30 mouse cellular contexts compared by ENCODE assay signal in the genomic region with DNA sequence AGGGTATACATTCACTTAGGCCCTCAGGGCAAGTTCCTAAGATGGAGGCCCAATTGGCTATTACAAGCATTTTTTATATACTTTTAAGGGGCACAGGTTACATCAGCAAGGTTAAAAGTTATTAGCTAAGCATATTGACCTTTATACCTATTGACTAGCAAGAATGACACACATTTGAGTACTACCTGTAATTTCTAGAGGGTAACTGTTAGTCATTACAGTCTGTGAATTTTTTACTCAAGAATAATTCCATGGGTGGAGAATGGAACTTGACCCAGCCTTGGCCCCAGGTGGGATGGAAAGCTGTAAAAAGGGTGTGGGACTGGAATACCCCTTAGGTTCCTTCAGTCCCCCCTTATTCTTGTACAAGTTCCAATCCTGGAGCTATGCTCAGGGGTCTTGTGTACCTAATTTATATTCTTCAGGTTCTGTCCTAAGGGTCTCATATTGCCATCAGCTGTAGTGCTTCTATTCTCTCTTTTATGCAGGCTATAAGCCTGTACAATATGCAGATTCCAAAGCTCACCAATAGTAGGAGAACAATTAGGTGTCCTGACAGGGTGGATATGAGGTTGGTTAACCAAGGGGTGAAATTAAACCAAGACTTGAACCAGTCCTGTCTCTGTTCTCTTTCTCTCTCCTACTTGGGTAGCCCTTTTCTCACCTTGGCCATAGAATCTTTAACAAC. TPM values are rescaled to one million over a fixed set of nuclear protein-coding genes. Genes with fewer than 3 reads are reported as not detected.
"Had no signal": no experiment of that assay in that cellular context is flagged by ENCODE, and none has a peak within 500 bp of the region (broad histone marks: within the 10 kb centered on the region; RNA-seq: fewer than 3 reads in every experiment).

No protein-coding gene starts in this region.

- H3K4me1 ChIP-seq: limb, embryonic 10.5 days; limb, embryonic 13.5 days; liver, embryonic 12.5 days; liver, embryonic 15.5 days; midbrain, embryonic 15.5 days; neural tube, embryonic 12.5 days; neural tube, embryonic 15.5 days had no signal

- ATAC-seq: liver, embryonic 12.5 days; midbrain, embryonic 15.5 days had no signal

- H3K9ac ChIP-seq: limb, embryonic 13.5 days; liver, embryonic 12.5 days; liver, embryonic 15.5 days; midbrain, embryonic 15.5 days; neural tube, embryonic 12.5 days; neural tube, embryonic 15.5 days had no signal

- H3K9me3 ChIP-seq: limb, embryonic 10.5 days; limb, embryonic 13.5 days; liver, embryonic 12.5 days; liver, embryonic 15.5 days; midbrain, embryonic 15.5 days; neural tube, embryonic 12.5 days; neural tube, embryonic 15.5 days had no signal

- H3K4me3 ChIP-seq: layer of hippocampus, adult 2 months; limb, embryonic 10.5 days; limb, embryonic 13.5 days; liver, embryonic 12.5 days; liver, embryonic 15.5 days; midbrain, embryonic 15.5 days; neural tube, embryonic 12.5 days; neural tube, embryonic 15.5 days had no signal

- H3K4me2 ChIP-seq: limb, embryonic 13.5 days; liver, embryonic 12.5 days; liver, embryonic 15.5 days; midbrain, embryonic 11.5 days; midbrain, embryonic 15.5 days; neural tube, embryonic 12.5 days; neural tube, embryonic 15.5 days had no signal

- H3K27ac ChIP-seq: kidney, postnatal 0 days; layer of hippocampus, adult 2 months; limb, embryonic 10.5 days; limb, embryonic 13.5 days; liver, embryonic 12.5 days; liver, embryonic 15.5 days; midbrain, embryonic 15.5 days; neural tube, embryonic 12.5 days; neural tube, embryonic 15.5 days; stomach, postnatal 0 days had no signal

- H3K36me3 ChIP-seq: limb, embryonic 10.5 days; limb, embryonic 13.5 days; liver, embryonic 12.5 days; liver, embryonic 15.5 days; midbrain, embryonic 15.5 days; neural tube, embryonic 12.5 days; neural tube, embryonic 15.5 days had no signal

- H3K27me3 ChIP-seq: limb, embryonic 13.5 days; liver, embryonic 12.5 days; liver, embryonic 15.5 days; midbrain, embryonic 15.5 days; neural tube, embryonic 12.5 days; neural tube, embryonic 15.5 days had no signal

- DNase-seq: layer of hippocampus, adult 9-11 months; lung, adult 2 months; lung, postnatal 14 days; lung, postnatal 4 days; right cerebral cortex, adult 18-20 months; right cerebral cortex, postnatal 14 days; right cerebral cortex, postnatal 4 days; thymus, adult 2 months; thymus, postnatal 14 days; thymus, postnatal 4 days had no signal

RNA-seq across cellular contexts. Expression of a gene that starts 19.4 kb away (rescaled TPM):
- total RNA-seq: layer of hippocampus, adult 2 months; layer of hippocampus, postnatal 25 days; left cerebral cortex, adult 18-20 months; left cerebral cortex, postnatal 25 days; megakaryocyte progenitor cell, adult 5-6 weeks; megakaryocyte-erythroid progenitor cell, adult 5-6 weeks had no signal
- polyA plus RNA-seq: limb, embryonic 10.5 days; limb, embryonic 13.5 days; lung, embryonic 16.5 days; stomach, embryonic 14.5 days; thymus, adult 2 months had no signal

RNA-seq across cellular contexts. Expression of a gene that starts 31.9 kb away (rescaled TPM):
- total RNA-seq: layer of hippocampus, adult 2 months; layer of hippocampus, postnatal 25 days; left cerebral cortex, adult 18-20 months; left cerebral cortex, postnatal 25 days; megakaryocyte progenitor cell, adult 5-6 weeks; megakaryocyte-erythroid progenitor cell, adult 5-6 weeks had no signal
- polyA plus RNA-seq: large intestine, adult 2 months; lung, adult 2 months; stomach, postnatal 0 days had no signal

RNA-seq across cellular contexts. Expression of a gene that starts 58.0 kb away (rescaled TPM):
- total RNA-seq: left cerebral cortex, adult 18-20 months; megakaryocyte progenitor cell, adult 5-6 weeks; megakaryocyte-erythroid progenitor cell, adult 5-6 weeks had no signal
- polyA plus RNA-seq: kidney, embryonic 14.5 days; limb, embryonic 10.5 days; limb, embryonic 13.5 days; liver, embryonic 12.5 days; lung, adult 2 months; lung, embryonic 16.5 days; midbrain, embryonic 11.5 days; neural tube, embryonic 12.5 days; stomach, embryonic 14.5 days; stomach, postnatal 0 days; thymus, adult 2 months had no signal
